Mouse (Mus musculus) mouse embryonic stem cell (cell line): ENCODE results near the gene Mfsd13b.
"Not testable (repeated sequence)": the region's sequence is repeated elsewhere in the genome, so short reads cannot be mapped to it uniquely, and the experiment has no call there.

ENCODE experiments used
- in situ Hi-C, 2 experiments: fragments of 300-500 bp; cut with MboI; formaldehyde crosslinking; loops; 1 replicate in 1 of 2; 3 replicates in 1 of 2; pipeline ENCODE4 v1.14.3; 2019 to 2020; ENCODE audit warnings: low sequenced_read_pairs in 2 of 2, low pct_unique_long_range_greater_than_20kb in 1 of 2, mixed read lengths in 1 of 2; ENCODE audit not compliant: unreplicated experiment in 1 of 2

Mfsd13b gene

DNA sequence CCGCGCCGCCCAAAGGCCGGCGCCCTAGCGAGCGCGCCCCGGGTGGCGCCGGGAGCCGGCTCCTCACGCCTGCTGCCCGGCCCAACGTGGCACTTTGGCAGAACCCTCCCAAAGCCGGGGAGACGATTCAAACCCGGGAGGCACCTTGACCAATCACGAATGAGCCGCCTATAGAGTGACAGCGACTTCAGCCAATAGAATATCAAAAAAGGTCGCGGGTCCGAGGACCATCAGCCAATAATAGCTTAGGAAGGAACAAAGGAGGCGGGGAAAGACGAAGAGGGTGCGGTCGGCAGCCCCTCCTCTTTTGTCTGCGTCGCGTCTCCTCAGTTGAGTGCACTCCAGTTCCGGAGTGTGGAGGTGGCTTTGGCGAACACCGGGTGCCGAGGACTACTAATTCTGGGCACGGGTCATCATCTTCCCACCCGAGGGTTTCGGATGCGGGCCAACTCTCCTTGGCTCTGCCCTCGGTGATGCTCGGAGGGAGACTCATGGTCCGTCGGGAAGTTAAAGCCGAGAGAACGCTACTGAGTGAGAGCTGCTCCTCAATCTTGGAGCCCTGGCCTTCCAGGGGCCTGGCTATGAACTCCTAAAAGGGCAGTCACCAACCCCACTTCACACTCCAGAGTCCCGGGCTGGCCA, at the start of gene Mfsd13b, which contains the start of gene Cdr2:
Gene Mfsd13b, plus strand, starts transcription at position 310 of the 642 bp plus-strand sequence.
Gene Cdr2, minus strand, starts transcription at position 113 of the 642 bp plus-strand sequence.
- in situ Hi-C loops, result no loop called here

DNA sequence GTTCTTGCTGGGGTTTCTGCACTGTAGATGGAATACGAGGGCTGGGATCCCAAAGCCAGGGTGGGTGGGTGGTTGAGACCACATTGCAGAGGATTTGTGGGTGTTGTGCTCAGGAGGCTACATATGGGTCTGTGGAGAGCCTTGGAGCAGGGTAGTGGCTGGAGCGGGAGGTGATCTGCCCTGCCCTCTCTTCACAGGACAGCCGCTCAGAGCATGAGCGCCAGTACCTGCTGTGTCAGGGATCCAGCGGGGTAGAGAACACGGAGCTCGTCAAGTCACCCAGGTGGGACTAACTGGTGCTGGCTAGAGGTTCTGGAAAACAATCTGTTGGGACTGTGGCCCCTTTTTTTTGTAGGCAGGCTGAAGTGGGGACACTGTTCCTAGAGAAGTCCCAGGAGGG, 49.2 kb upstream of the Mfsd13b start:
- in situ Hi-C loops, result no loop called here

DNA sequence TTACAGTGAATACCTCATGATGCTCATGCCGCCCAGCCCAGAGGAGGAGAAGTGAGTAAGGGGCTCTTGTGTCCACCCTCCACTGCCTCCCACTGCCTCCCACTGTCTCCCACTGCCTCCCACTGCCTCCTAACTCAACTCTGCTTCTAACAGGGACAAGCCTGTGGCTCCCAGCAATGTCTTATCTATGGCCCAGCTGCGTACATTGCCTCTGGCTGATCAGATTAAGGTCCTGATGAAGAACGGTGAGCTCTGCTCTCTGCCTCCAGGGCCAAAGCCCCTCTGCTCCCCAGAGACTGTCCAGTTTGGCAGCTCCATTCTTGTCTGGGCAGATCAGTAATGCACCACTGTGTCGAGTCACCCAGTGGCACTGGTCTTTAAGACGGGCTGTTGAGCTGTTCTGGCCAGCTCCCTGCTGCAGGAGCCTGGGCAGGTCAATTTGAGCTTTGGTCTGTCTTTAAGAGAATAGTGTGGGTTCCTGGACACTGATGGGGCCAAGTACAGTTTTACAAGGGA, 48.6 kb upstream of the Mfsd13b start:
- in situ Hi-C loops, result no loop called here

DNA sequence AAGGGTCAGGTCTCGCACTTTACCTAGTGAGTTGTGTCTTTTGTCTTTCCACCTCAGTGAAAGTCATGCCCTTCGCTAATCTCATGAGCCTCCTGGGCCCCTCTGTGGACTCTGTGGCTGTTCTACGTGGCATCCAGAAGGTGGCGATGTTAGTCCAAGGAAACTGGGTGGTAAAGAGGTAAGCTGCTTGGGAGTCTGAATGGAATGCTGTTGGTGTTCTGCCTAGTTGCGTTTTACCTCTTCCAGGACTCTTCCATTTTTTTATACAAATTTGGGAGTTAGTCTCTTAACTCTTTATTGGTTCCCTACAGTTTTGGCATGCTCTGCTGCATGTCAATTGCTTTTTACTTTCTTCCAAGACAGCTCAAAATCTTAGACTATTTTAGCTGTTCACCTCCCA, 47.6 kb upstream of the Mfsd13b start:
- in situ Hi-C loops, result no loop called here

DNA sequence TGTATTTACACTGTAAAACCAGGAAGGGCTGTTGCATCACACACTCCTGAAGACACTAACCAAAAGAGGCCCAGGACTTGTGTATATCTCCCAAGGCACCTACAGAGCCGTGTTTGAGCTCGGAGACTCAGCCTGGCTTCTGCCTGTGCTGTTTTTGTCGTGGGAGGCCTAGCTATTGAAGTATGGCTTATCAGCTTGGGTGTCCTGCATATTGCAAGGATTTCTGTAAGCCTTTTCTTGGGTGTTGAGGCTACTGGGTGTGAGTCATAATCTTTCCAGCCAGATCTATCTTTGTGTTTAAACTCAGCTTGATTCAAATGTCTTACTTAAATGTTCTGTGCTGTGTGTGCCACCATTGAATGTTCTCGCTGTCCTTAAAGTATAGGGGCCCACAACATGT, 45.8 kb upstream of the Mfsd13b start:
- in situ Hi-C loops, result no loop called here

DNA sequence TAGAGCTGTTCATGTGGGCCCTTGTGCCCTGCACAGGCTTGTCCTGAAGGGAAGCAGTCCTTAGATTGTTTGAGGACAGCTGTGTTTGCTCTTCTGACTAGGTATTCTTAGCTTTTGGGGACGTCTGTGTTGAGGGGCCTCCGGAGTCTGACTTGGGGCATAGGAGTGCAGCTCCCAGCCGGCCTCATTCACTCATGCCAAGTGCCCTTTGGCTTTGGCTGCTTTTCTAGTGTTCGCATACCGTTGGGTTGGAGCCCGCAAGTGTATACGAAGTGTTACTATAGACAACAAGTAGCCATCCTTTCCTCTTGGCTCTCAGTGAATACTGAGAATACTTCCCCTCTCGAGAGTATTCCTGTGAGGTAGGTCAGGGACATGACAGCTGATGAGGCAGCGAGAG, 44.1 kb upstream of the Mfsd13b start:
- in situ Hi-C loops, result no loop called here

DNA sequence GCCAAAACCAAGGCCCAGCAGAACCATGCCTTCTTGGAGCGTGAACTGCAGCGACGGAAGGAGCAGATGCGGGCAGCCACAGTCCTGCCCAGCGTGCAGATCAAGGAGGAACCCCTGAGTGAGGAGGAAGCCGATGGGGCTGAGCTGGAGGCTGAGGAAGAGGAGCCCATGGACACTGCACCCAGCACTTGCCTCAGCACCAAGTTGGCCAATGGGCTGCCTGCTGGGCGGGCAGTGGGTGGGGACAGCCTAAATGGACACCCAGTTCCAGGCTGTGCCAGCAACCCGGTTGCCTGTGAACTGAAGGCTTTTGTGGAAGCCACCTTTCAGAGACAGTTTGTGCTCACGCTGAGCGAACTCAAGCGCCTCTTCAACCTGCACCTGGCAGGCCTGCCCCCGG, 42.0 kb upstream of the Mfsd13b start:
- in situ Hi-C loops, result no loop called here

DNA sequence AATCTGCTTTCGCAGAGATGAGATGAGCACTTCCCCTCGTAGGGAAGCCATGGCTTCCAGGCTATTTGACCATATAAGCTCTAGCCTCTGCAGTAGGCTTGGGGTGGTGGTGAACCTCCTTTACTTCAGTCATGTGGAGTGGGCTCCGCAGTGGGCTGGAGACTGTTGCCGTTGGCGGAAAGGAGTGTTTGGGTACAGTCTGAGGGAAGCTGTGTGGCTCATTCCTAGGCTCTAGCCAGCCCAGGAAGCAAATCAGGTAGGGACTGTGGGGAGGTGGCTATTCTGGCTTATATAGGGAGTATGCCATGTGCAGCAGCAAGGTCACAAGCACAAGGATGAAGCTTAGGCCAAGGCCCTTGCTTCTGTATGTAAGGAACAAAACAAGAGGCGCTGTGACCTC, 41.1 kb upstream of the Mfsd13b start:
- in situ Hi-C loops, result no loop called here

DNA sequence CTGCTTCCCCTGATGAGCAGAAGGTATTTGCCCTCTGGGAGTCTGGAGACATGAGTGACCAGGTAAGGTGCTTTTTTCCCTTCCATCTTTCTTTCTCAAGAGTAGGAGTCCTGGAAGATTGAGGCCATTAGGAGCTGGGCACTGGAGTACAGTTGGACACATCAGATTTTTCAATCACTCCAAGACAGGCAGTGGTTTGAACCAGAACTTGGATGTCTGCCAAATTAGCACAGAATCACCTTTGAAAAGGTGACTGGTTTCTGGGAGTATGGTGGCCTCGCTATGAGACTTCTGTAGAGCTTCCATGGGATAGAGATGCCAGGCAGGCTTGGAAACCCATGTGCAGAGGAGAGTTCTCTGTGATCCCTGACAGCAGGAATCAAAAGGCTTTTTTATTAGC, 39.8 kb upstream of the Mfsd13b start:
- in situ Hi-C loops, result no loop called here

DNA sequence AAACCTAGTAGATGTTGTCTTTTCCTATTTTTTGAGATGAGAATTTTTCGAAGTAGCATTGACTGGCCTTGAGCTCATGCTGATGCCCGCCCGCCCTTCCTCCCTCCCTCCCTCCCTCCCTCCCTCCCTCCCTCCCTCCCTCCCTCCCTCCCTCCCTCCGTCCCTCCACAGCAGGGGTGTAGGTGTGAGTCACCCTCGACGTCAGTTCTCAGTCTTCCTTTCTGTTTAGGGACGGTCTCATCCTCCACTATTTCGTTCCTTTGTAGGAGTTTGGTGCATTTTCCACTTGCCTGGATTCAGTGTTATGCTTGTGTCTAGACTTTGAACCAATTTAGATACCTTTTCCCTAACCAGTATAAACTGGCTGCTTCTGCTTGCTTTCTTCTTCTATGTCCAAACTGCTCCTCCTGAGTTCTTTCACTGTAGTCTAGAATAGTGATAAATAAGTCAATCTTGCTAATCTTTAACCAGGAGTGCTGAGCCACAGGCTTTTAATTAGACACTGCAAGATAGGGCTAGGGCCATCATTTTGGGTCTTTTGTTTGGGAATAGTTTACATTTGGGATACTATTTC, 38.3 kb upstream of the Mfsd13b start:
- in situ Hi-C loops, result no loop called here

DNA sequence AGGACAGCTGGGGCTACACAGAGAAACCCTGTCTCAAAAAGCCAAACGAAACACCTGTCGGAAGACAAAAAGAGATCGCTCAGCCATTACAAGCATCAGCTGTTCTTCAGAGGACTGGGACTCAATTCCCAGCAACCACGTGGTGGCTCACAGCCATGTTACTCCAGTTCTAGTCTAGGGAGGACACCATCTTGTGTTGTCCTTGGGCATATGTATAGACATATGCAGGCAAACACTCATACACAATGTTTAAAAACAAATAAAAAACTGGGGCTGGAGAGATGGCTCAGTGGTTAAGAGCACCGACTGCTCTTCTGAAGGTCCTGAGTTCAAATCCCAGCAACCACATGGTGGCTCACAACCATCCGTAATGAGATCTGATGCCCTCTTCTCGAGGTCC, 28.7 kb upstream of the Mfsd13b start:
- in situ Hi-C loops, result not testable (repeated sequence)

DNA sequence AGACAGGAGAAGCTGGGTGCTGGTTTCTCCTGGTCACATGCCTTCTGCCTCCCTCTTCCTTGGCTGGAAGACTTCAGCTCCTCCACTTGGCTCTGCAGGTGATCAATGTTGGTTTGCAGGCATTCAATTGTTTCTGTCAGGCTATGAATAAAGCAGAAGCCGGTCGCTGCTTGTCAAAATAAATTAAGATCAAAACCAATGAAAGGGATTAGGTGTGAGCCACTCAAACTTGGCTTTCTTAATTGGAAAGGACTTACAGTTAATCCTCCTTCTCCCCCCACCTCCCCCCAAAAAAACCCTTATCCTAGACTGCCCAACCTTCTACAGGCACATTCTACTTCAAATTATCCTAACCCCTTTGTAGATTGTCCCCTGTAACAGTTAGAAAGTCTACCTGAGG, 22.2 kb upstream of the Mfsd13b start:
- in situ Hi-C loops, result no loop called here

DNA sequence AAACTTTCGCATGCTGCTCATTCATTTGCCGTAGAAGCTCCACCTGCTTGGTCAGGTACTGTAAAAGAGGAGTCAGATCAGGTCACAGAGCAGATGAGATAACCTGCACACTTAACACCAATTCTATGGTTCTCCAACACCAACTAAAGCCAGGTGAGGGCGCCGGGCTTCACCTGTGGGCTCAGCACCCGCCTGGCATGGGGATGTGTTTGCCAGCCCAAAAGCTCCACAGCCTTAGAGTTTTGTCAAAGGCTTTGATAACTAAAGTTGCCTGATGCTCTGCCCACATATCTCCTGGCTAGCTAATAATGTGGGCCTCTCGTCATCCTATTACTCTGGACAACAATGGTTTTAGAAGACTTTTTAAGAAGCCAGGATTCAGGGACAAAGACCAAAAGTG, 21.7 kb upstream of the Mfsd13b start:
- in situ Hi-C loops, result no loop called here

DNA sequence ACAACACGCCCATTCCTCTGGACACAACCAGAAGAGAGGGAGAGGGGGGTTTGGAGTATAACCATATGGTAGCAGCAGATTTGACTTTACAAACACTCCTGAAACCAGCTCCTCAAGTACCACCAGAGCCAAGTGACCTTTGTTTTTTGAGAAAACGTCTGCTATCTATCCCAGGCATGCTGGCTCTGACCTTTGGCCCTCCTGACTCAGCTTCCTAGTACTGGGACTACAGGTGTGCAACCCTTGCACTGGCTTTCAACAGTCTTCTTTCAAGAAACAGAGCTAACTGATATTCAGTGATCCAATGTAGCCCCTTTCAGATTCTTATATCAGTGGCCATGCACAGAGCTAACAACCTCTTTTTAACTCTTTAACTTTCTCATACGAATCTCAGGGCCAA, 20.4 kb upstream of the Mfsd13b start:
- in situ Hi-C loops, result no loop called here

DNA sequence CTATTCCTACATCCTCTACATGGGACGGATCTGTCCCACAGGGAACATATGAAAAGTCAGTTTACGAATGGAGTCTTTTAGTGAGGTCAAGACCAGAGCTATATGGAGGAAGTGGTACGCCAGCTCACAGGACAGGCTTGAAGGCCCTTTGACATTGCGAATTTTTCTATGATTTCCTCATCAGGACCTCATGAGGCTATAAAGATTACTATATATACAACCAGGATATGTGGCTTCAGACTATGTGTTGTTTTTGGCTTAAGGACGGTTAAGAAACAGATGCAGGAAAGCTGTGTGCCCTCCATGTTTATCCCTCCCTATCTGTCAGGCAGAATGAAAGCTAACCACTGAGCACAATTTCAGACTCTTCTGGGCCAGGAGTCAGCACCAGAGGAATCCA, 19.2 kb upstream of the Mfsd13b start:
- in situ Hi-C loops, result no loop called here

DNA sequence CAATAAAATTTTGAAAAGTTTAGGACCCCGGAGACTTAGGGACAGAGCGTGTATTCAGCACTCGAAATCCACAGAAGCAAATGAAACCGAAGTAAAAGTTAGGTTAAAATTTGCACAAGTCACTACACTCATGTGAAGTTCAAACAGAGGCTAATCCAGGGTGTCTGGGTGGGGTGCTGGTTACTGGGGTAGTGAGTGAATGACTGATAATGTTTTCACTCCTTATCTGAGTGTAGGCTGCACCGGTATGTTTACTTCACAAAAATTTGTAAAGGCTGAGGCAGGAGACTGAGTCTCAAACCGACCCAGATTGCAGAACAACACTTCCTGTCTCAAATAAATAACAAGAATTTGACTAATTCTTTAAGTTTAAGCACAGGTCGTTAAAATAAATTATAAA, 13.1 kb upstream of the Mfsd13b start:
- in situ Hi-C loops, result no loop called here

DNA sequence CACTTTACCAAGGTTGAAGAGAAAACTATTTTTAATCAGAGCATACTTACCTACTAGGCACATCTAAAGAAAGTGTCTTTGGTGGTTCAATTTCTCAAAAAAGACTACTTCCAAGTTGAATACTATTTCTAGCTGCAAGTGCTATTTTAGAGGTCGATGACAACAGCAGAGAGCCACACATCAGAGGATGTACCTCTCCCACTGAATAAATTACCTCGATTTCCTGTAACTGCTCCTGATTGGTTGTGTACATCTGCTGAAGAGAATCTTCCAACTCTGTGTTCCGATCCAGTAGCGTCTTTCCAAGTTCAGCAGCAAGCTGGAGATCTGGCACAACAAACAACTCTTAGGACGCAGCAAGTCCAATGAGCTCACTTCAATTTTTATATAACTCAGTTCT, 12.2 kb upstream of the Mfsd13b start:
- in situ Hi-C loops, result no loop called here

DNA sequence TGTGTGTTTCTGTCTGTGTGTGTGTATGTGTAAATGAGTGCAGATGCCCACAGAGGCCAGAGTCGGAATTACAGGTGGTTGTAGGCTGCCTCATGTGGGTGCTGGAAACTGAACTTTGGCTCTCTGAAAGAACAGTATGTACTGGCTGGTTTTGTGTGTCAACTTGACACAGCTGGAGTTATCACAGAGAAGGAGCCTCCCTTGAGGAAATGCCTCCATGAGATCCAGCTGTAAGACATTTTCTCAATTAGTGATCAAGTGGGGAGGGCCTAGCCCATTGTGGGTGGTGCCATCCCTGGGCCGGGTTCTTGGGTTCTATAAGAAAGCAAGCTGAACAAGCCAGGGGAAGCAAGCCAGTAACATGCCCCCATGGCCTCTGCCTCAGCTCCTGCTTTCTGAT, 9.8 kb upstream of the Mfsd13b start:
- in situ Hi-C loops, result not testable (repeated sequence)

DNA sequence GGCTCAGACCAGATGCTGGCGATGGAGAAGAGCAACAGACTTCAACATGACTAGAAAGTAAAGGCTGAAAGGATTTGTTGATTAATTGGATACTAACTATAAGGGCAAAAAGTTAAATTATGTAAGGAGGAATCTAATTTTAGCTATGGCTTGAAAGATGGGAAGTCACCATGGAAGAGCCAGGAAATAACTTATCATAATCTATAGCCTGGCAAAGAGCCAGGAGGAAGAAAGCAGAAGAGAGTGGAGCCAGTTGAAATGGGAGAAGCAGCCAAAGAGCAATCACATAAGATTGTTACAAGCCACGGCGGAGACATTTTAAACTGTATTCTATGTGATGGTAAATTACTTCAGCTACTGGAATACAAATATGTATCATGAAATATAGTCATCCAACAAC, 8.3 kb upstream of the Mfsd13b start:
- in situ Hi-C loops, result no loop called here

DNA sequence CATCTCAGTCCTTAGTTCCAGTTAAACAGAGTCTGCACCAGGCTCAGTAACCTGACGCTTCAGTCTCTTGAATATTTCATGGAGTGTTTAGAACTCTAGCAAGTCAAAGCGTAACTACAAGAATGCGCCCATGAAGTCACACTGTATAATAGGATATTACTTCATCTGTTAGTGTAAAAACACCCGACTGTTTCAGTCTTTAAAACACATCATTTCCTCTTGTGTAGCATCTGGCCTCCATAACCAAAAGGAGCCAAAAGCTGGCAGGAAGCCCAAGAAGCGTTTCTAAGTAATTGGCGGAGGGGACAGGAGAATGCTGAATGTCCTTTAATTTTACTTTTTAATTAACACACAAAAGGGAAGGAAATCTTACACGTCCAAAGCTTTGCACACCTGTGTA, 5.2 kb upstream of the Mfsd13b start:
- in situ Hi-C loops, result no loop called here
